Mouse (Mus musculus) heart, adult 2 months (tissue): ENCODE data around the gene Gm48551.

ENCODE experiments used
- CTCF ChIP-seq: fragments of 200-600 bp; IDR thresholded peaks from 2 replicates; pipeline ENCODE4 v1.8.1; 2022; ENCODE audit warnings: antibody characterized with exemption, mild to moderate bottlenecking, moderate library complexity
- POLR2A ChIP-seq: fragments of 200-500 bp; IDR thresholded peaks from 2 replicates; pipeline ENCODE4 v1.6.1; 2011; ENCODE audit warnings: mild to moderate bottlenecking, low read depth, low read length, control low read depth; ENCODE audit not compliant: insufficient read depth

DNA sequence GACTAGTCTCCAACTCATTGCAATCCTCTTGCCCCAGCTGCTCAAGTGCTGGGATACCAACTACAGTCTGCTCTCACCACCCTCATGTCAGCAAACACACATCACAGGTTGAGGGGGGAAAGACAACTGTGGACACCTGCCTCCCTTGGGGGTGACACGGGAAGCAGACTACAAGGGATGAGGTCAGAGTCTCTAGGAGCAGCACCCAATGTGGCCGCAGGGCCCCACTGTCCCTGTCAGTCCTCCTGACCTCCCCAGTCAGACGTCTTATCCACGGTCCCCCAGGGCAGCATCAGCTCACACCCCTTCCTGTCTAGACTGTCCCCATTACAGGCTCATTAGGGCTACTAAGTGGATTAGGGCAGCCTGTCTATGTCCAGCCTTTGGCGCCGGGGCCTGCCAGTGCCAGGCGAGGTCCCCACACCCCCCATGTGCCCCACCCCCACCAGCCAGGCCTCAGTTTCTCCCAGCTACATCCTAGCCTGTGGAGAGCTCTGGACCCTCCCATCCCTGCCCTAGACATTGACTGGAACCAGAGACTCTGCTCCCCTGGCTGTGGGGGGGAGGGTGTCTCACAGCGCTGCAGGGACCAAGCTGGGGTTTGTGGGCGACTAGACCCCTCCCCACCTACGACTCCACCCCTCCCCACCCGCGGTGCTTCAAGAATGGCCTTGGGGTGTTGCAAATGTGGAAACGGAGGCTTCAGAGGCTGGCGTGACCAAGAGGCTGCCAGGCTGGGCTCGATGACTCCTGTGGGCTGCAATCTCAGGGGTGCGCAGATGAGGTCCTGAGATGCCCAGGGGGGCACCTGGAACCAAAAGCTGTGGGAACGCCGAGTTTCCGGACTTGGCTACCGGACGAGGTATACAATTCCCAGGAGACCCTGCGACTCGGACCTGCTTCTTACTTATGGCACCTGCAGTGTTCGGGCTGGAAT is 22.5 kb downstream of the Gm48551 start:
- TF ChIP-seq POLR2A (no peak), CTCF (no peak)
